Mouse (Mus musculus): ENCODE results near the gene Il9r. TPM values are rescaled to one million over a fixed set of nuclear protein-coding genes. Genes with fewer than 3 reads are reported as not detected.

Il9r gene
- polyA plus RNA-seq, 1 experiment from 2014 or later = not detected

- Histone ChIP-seq H3K4me2 (replicated peaks; ENCODE audit: low read depth, low read length) (peak overlapping the region; percentile 69), H3K27me3 (ENCODE audit: insufficient read depth, low read length) (no peaks in the 10 kb centered on the region), H3K27ac (ENCODE audit: low read length) (peak overlapping the region; percentile 87), H3K4me1 (ENCODE audit: insufficient read depth, low read length) (peaks cover 54% of the 10 kb centered on the region), H3K9ac (replicated peaks; ENCODE audit: low read length) (peak overlapping the region; percentile 92), H3K36me3 (ENCODE audit: insufficient read depth, low read length) (peaks cover 5% of the 10 kb centered on the region; the same call in 1 of the 2 replicates), H3K9me3 (ENCODE audit: low read length) (no peaks in the 10 kb centered on the region), H3K4me3 (ENCODE audit: low read length) (peak overlapping the region; percentile 80)
- peak; percentile 73 for ATAC-seq (ENCODE audit: low FRiP score, low TSS enrichment)
- WGBS = under 1% methylated on average over 46 of the region's 46 CpGs
Measured at GRCm38 (mm10) chr11:32221225-32221950, 21.3 kb upstream of the Il9r start.

GRCm38 (mm10) chr11:32220607-32221224, 20.6 kb upstream of the Il9r start:
- peaks cover 5% of the 10 kb centered on the region for H3K36me3 ChIP-seq (ENCODE audit: insufficient read depth, low read length)
- H3K27me3 ChIP-seq (ENCODE audit: insufficient read depth, low read length) = no peaks in the 10 kb centered on the region
- peak overlapping the region; percentile 69 for H3K4me2 ChIP-seq (replicated peaks; ENCODE audit: low read depth, low read length)
- H3K4me1 ChIP-seq (ENCODE audit: insufficient read depth, low read length) = peaks cover 49% of the 10 kb centered on the region
- peak overlapping the region; percentile 92 for H3K9ac ChIP-seq (replicated peaks; ENCODE audit: low read length)
- H3K27ac ChIP-seq (ENCODE audit: low read length) = peak overlapping the region; percentile 87
- H3K9me3 ChIP-seq (ENCODE audit: low read length) = no peaks in the 10 kb centered on the region
- peak overlapping the region; percentile 80 for H3K4me3 ChIP-seq (ENCODE audit: low read length)
- WGBS = 32% methylated on average over 10 of the region's 10 CpGs
- peak; percentile 4; the same call in 1 of the 2 replicates for ATAC-seq (ENCODE audit: low FRiP score, low TSS enrichment)

- Histone ChIP-seq H3K4me2 (replicated peaks; ENCODE audit: low read depth, low read length) (no peak overlapping the region), H3K27ac (ENCODE audit: low read length) (no peak overlapping the region), H3K36me3 (ENCODE audit: insufficient read depth, low read length) (peaks cover 16% of the 10 kb centered on the region), H3K4me3 (ENCODE audit: low read length) (no peak overlapping the region), H3K27me3 (ENCODE audit: insufficient read depth, low read length) (no peaks in the 10 kb centered on the region), H3K9ac (replicated peaks; ENCODE audit: low read length) (no peak overlapping the region), H3K4me1 (ENCODE audit: insufficient read depth, low read length) (peaks cover 35% of the 10 kb centered on the region), H3K9me3 (ENCODE audit: low read length) (no peaks in the 10 kb centered on the region)
- WGBS = 86% methylated on average over 10 of the region's 10 CpGs
- ATAC-seq (ENCODE audit: low FRiP score, low TSS enrichment) = no peak
Measured at GRCm38 (mm10) chr11:32219287-32219686, 19.2 kb upstream of the Il9r start.

- peaks cover 23% of the 10 kb centered on the region for H3K36me3 ChIP-seq (ENCODE audit: insufficient read depth, low read length)
- no peaks in the 10 kb centered on the region for H3K9me3 ChIP-seq (ENCODE audit: low read length)
- H3K4me3 ChIP-seq (ENCODE audit: low read length) = no peak overlapping the region
- WGBS = 65% methylated on average over 6 of the region's 6 CpGs
- no peak overlapping the region; the same call in 1 of the 2 replicates for H3K27ac ChIP-seq (ENCODE audit: low read length)
- H3K9ac ChIP-seq (replicated peaks; ENCODE audit: low read length) = peak overlapping the region; percentile 0; the same call in 1 of the 2 replicates
- ATAC-seq (ENCODE audit: low FRiP score, low TSS enrichment) = no peak
- no peak overlapping the region for H3K4me2 ChIP-seq (replicated peaks; ENCODE audit: low read depth, low read length)
- H3K27me3 ChIP-seq (ENCODE audit: insufficient read depth, low read length) = no peaks in the 10 kb centered on the region
- H3K4me1 ChIP-seq (ENCODE audit: insufficient read depth, low read length) = peaks cover 32% of the 10 kb centered on the region
Measured at GRCm38 (mm10) chr11:32218501-32219050, 18.5 kb upstream of the Il9r start.

GRCm38 (mm10) chr11:32216851-32217250, 16.8 kb upstream of the Il9r start:
- no peak overlapping the region for H3K4me2 ChIP-seq (replicated peaks; ENCODE audit: low read depth, low read length)
- H3K9ac ChIP-seq (replicated peaks; ENCODE audit: low read length) = no peak overlapping the region
- H3K36me3 ChIP-seq (ENCODE audit: insufficient read depth, low read length) = peaks cover 40% of the 10 kb centered on the region
- ATAC-seq (ENCODE audit: low FRiP score, low TSS enrichment) = no peak
- H3K9me3 ChIP-seq (ENCODE audit: low read length) = no peaks in the 10 kb centered on the region
- H3K27ac ChIP-seq (ENCODE audit: low read length) = no peak overlapping the region
- no peak overlapping the region for H3K4me3 ChIP-seq (ENCODE audit: low read length)
- 20% methylated on average over 8 of the region's 8 CpGs for WGBS
- peaks cover 22% of the 10 kb centered on the region for H3K4me1 ChIP-seq (ENCODE audit: insufficient read depth, low read length)
- no peaks in the 10 kb centered on the region for H3K27me3 ChIP-seq (ENCODE audit: insufficient read depth, low read length)

- H3K4me3 ChIP-seq (ENCODE audit: low read length) = no peak overlapping the region
- H3K9ac ChIP-seq (replicated peaks; ENCODE audit: low read length) = no peak overlapping the region
- no peak overlapping the region for H3K4me2 ChIP-seq (replicated peaks; ENCODE audit: low read depth, low read length)
- H3K36me3 ChIP-seq (ENCODE audit: insufficient read depth, low read length) = peaks cover 53% of the 10 kb centered on the region
- H3K27ac ChIP-seq (ENCODE audit: low read length) = no peak overlapping the region
- no peaks in the 10 kb centered on the region for H3K27me3 ChIP-seq (ENCODE audit: insufficient read depth, low read length)
- H3K4me1 ChIP-seq (ENCODE audit: insufficient read depth, low read length) = peaks cover 15% of the 10 kb centered on the region
- 92% methylated on average over 18 of the region's 18 CpGs for WGBS
- H3K9me3 ChIP-seq (ENCODE audit: low read length) = no peaks in the 10 kb centered on the region
- ATAC-seq (ENCODE audit: low FRiP score, low TSS enrichment) = no peak
Measured at GRCm38 (mm10) chr11:32215372-32216162, 15.5 kb upstream of the Il9r start.

- Histone ChIP-seq H3K4me1 (ENCODE audit: insufficient read depth, low read length) (peaks cover 6% of the 10 kb centered on the region; the same call in 1 of the 2 replicates), H3K4me3 (ENCODE audit: low read length) (no peak overlapping the region), H3K36me3 (ENCODE audit: insufficient read depth, low read length) (peaks cover 73% of the 10 kb centered on the region), H3K27ac (ENCODE audit: low read length) (no peak overlapping the region), H3K4me2 (replicated peaks; ENCODE audit: low read depth, low read length) (no peak overlapping the region), H3K9ac (replicated peaks; ENCODE audit: low read length) (no peak overlapping the region), H3K27me3 (ENCODE audit: insufficient read depth, low read length) (no peaks in the 10 kb centered on the region), H3K9me3 (ENCODE audit: low read length) (no peaks in the 10 kb centered on the region)
- ATAC-seq (ENCODE audit: low FRiP score, low TSS enrichment) = no peak
- 84% methylated on average over 9 of the region's 9 CpGs for WGBS
Measured at GRCm38 (mm10) chr11:32210623-32211022, 10.5 kb upstream of the Il9r start.

- peak; percentile 100 for ATAC-seq (ENCODE audit: low FRiP score, low TSS enrichment)
- H3K36me3 ChIP-seq (ENCODE audit: insufficient read depth, low read length) = peaks cover 23% of the 10 kb centered on the region
- peaks cover 12% of the 10 kb centered on the region for H3K4me1 ChIP-seq (ENCODE audit: insufficient read depth, low read length)
- peak within 1 kb of the TSS; percentile 83 for H3K9ac ChIP-seq (replicated peaks; ENCODE audit: low read length)
- H3K4me3 ChIP-seq (ENCODE audit: low read length) = peak within 1 kb of the TSS; percentile 86
- H3K4me2 ChIP-seq (replicated peaks; ENCODE audit: low read depth, low read length) = peak within 1 kb of the TSS; percentile 81
- H3K27ac ChIP-seq (ENCODE audit: low read length) = no peak within 1 kb of the TSS; the same call in 1 of the 2 replicates
- no peaks in the 10 kb centered on the region for H3K9me3 ChIP-seq (ENCODE audit: low read length)
- under 1% methylated on average over 52 of the region's 52 CpGs for WGBS
- H3K27me3 ChIP-seq (ENCODE audit: insufficient read depth, low read length) = no peaks in the 10 kb centered on the region
Measured at GRCm38 (mm10) chr11:32205058-32205873, 5.2 kb upstream of the Il9r start, which contains the start of gene Snrnp25. TSS of gene Snrnp25 (plus strand) at chr11:32205415.
